Mouse (Mus musculus) induced T-regulatory cell, adult 2 months (primary cell): ENCODE measurements around the gene Klrd1.
"Not testable (repeated sequence)": the region's sequence is repeated elsewhere in the genome, so short reads cannot be mapped to it uniquely, and the experiment has no call there.

Experiments used
- DNase-seq: peaks from one replicate; pipeline ENCODE4 v3.0.0-alpha.2; 2012; ENCODE audit warnings: low read depth

The Klrd1 gene

DNA sequence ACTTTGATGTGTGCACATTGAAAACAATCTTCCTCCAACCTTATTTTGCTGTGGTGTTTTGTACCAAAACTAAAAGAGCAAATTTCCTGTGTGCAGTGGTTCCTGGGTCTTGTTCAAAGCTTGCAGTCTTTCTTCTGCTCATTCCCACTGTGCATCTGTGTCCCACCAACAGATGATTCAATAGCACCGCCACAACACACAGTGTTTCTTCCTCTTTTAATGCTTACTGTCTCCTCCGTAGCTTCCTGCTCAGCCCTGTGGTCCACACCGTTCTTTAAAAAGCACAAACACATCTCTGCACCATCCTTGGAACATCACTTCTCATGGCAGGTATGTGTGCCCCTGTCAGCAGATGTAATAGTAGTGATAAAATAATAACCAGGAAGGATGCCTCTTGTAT, at the start of gene Klrd1:
TSS of gene Klrd1 (plus strand) at position 275 of the 400 bp plus-strand sequence.
- no peak for DNase-seq

DNA sequence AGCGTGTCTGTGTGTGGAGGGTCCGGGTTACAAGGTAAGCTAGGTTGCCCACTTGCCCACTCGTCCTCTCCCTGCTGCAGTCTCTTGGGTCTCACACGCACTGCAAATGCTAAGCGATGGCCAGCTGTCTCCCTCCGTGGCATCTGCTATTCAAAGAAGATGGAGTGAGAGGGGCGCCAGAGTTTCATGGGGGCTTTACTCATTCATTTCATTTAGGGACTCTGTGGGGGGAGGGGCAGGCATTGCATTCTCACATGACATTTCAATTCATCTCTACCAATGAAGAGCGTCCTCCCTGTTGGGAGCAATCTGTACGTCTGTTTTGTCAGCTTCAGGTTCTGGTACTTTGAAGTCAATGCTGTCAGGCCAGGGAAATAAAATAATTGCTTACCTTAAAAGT, 49.7 kb upstream of the Klrd1 start:
- no peak for DNase-seq

DNA sequence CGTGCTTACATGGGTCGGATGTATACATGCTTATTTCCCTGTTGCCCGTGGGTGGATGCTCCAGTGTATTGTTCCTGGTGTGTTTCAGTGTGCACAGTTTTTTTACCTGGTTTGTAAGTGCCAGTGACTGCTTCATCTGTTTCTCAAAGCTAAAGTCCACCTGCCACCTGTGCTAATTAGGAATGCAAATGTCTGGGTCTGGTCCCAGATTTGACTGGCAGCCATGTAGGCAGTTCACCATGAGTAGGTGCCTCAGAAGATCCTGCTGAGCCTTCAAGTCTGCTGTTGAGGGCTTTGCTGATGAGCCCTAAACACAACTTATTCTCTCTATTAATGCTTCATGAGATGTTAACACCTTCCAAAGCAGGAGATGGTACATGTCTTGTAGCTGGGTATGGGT, 49.0 kb upstream of the Klrd1 start:
- DNase-seq: no peak

DNA sequence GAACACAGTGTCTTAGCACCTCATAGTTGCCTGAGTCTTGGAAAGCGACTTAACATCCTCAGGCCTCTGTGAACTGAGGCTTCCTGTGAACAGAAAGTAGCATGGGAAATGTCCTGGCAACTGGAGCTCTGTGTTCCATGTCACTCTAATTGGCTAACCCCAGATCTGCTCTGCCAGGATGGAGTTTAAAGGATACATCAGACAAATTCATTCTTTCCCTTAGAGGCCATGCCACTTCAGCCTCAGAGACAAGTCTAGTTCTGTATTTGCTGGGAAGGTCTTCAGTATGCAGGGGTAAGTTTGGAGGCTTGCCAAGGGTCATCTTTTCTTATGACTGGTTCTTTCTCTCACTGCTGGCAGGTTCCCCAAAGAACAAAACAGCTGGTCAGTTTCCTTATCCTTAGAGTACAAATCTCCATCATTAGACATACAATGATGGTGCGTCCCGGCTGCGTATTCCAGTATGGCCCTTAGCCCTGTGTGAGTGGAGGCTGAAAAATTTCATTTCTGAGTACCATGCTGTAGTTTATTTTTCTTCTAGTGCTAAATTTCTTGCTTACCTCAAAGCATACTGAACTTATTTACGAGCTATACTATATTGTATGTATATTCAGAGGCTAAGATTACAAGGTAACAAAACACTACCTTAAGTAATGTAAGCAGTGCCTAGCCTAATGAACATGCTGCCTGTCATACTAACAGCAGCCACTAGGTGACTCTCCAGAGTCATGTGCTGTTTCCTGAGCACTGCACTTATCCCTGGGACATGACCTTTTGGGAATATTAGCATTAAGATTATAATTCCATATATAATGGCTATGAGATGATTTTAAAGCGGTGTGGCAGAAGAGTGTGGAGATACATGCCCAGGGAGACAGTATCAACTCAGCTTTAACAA, 47.6 kb upstream of the Klrd1 start:
- peak; percentile 69 for DNase-seq

DNA sequence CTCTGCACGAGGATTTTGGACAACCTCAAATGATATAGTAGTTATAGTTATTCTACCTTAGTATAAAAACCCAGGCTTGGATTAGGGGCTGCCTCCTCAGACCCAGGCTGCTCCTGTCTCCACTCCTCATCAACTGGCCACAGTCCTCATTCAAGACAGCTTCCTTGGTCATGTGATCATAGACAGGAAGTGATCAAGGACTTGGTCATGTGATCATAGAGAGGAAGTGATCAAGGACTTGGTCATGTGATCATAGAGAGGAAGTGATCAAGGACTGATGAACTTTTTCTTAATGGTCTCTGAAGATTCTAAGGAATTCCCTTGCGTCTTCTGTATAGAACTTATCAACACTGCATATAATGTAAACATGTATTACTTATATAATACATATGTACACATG, 44.3 kb upstream of the Klrd1 start:
- DNase-seq: no peak

DNA sequence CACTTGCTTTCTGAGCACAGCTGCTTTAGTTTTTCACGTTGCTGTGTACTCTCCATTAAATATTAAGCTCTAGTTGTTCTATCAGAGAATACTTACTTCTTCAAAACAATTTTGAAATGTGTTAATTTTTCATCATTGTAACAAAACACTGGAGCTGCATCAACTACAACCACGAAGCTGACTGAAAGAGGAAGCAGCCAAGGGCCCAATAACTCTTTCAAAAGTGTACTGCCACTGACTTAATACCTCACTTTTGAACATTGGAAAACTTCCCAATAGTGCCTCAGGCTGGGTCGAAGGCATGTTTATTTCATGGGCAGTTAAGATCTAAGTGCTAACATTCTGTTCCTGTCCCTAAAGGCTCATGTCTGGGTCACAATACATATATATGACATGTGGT, 43.6 kb upstream of the Klrd1 start:
- DNase-seq: no peak

DNA sequence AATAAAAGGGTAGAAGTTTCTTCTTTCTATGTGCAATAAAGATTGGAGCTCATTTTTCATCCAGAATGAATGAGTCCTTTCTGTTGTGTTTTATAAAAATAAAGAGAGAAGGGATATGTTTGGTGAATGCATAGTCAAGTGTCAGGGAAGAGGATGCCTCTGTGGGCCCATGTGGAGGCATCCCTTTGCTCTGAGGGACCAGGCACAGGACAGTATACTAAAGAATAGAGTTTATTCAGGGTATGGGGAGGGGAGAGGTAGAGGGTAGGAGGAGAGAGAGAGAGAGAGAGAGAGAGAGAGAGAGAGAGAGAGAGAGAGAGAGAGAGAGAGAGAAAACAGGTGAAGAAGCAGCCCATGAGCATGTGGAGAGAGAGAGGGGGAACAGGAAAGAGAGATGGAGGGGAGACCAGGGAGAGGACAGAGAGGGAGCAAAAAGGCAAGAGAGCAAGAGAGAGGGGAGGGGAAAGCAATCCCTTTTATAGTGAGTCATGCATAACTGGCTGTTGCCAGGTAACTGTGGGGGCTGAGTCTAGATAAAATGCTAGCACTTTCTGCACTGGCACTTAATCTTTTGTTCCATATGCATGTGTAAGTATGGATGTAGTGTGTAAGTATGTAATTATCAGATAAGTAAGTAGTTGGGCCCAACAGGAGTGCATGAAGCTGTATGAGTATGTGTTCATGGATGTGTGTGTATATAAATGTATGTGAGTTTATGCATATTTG, 34.1 kb upstream of the Klrd1 start:
- no peak for DNase-seq

DNA sequence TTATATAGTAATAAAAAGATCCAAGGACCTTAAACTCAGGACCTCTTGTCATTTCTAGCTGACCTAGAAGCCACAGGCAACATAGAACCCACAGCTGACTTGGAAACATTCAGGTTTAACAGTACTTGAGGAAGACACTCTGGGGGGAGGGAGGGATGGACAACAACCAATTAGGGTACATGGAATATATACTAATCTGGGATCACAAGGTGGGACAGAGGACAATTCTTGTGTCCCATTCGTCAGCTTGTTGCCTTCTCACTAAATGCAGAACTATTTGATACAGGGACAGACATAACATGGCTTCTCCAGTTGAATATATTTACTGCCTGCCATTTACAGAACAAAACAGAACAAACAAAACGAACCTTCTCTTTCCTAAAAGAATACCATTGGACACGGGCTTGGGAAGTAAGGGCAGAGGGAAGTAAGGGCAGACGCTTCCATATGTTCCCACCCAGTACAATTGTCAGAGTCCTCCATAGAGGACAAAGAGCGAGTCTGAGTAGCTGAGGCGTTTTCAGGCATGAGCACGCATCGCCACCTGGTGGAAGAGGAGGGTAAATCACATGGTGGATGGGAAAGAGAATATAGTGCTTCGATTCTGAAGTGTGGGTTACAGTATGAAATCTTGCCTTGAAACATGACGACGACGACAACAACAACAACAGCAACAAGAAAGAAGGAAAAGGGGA, 32.5 kb upstream of the Klrd1 start:
- DNase-seq: peak; percentile 76

DNA sequence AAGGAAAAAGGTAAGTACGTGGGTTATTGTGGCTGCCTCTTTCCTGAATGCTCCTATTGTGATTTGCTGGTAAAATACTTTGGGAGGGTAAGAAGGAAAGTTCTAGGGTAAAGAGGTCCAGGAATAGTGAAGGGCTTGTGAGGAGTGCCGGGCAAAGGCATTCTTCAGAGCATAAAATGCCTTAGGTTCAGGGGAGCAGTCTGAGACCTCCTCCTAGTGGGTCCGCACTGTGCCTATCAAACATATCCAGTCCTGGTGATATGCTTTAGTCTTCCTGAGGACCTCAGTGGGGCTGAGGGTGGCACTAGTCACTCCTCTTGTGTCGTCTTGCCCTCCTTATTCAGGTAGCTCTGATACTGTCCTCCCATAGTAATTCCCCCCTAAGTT, 31.9 kb upstream of the Klrd1 start:
- no peak for DNase-seq

DNA sequence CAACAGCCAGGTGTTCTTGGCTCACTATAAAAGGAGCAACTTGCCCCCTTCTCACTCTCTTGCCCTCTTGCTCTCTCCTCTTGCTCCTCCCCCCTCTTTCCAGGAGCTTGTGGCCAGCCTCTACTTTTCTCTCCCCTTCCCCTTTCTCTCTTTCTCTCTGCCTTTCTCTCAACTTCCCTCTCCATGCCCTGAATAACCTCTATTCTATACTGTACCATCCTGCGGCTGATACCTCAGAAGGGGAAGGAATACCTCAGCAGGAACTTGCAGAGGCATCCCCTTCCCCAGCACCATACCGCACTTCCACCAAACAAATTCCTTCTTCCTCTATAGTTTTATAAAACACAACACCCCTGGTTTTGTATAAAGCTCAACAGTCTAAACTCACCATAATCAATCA, 26.3 kb upstream of the Klrd1 start:
- no peak for DNase-seq

DNA sequence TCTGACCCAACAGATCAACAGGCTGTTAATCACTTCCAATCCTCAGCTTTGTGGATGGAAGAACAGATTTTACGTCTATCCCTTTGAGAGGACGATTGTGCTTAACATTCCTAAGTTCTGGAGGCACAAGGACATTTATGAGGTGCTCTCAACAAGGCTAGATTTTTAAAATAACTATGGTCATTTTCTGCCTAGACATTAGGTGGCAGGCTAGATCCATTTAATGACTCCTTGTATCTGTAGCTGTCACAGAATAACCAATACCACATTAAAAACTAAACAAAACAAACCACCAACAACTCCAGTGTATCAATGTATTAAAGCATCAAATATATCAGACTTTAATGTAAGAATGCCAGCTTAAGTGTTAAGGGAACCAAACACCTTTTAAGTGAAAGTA, 16.3 kb upstream of the Klrd1 start:
- peak; percentile 42 for DNase-seq

DNA sequence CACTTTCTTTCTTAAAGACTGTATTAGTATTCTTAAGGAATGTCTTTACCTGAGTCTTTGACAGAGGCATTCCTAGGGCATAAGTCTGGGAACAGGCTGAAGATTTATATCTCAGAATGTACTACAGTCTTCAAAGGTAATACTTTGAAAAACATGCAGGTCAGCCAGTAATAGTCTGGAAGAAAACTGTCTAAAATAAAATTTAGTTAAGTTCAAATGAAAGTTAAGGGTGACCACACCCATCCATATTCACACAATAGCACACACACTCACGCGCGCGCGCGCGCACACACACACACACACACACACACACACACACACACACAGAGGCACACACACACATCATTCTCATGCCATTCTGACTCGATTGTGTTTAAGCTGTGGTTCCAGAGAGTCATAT, 14.0 kb upstream of the Klrd1 start, which contains the start of gene Klre1:
TSS of gene Klre1 (plus strand) at position 301 of the 400 bp plus-strand sequence.
- DNase-seq: no peak

DNA sequence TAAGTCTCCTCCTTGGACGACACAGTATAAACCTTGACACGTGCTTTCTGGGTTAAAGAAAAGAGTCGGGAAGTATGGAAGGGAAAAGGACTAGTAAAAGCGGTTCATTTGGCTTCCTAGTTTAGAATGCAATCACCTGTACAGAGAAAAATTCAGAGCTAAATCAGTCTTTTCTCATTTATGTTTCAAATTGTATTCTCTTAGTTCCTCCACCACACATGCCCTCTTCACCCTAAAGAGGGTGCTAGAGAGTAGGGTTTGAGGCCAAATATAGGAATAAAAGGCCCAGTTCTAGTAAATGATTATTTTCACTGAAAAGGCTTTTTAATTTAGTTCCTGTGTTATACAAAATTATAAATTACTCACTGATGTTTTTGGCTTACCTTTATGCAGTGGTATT, 10.3 kb upstream of the Klrd1 start:
- peak; percentile 54 for DNase-seq

DNA sequence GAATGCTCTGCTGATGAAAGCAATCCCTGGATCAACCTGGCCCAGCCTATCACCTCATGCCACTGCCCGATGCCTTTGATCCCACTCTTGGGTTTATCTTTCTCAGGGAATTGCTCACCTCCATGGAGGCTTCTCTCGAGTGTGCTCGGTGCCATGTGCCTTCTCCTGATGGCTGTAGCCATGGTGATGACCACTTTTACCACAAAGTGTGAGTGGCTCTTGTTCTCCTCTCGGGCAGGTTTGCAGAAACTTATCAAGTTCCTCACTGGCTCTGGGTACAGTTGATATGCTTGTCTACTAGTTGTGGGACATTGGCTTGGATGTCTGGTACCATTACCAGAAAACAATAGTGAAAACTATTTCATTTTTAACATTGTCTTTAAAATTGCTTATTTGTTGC, 9.7 kb upstream of the Klrd1 start:
- no peak for DNase-seq

DNA sequence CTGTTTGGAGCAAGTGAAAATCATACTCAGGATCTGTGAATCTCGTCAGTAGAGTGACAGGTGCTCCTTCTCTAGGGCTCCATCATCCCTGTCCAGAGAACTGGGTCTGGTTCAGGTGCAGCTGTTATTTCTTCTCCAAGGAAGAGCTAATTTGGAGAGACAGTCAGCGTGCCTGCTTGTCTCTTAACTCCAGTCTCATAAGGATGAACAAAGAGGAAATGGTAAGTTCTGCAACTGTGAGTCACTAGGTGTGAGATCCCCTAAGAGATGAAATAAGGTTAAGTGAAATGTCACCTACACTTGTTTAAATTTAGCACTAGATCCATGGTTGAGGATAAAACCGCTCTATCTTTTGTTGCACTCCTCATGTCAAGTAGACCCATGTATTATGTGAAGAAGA, 8.6 kb upstream of the Klrd1 start:
- DNase-seq: no peak

DNA sequence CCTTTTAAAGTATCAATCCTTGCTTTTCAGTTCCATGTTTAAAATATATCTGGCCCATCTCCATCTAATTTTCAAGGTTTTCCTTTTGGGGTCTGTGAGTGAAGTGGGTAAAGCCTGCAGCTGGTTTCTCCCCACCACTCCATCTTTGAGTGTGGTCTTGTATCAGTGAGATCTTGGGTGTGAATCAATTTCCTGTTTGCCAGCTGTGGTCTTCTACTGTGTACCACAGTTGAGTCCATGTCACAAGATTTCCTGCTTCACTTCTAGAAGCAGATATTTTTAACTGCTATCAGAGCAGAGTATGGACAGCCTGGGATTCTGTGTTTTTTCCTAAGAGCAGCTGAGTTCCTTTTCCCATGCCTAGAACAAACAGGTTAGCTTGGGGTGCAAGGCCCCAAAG, 16.8 kb downstream of the Klrd1 start:
- peak; percentile 53 for DNase-seq

DNA sequence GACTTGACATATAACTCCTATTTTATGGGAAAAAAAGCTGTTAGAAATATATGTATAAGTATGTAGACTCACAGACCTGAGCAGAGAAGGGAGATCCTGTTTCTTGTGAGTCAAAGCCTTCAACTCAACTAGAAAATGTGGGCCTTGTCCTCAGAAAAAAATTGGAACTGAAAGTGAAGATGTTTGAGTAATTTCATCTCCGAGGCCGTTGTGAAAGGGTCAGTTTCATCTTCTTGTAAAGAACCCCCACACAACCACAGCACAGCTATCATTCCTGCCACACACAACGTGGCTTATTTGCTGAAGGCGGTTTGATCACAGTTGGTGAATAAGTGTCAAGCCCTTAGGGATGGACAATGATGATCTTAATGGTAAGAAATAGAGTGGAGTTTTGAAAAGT, 32.2 kb downstream of the Klrd1 start, which contains the start of gene Klrk1:
TSS of gene Klrk1 (minus strand) at position 130 of the 400 bp plus-strand sequence.
- no peak for DNase-seq

DNA sequence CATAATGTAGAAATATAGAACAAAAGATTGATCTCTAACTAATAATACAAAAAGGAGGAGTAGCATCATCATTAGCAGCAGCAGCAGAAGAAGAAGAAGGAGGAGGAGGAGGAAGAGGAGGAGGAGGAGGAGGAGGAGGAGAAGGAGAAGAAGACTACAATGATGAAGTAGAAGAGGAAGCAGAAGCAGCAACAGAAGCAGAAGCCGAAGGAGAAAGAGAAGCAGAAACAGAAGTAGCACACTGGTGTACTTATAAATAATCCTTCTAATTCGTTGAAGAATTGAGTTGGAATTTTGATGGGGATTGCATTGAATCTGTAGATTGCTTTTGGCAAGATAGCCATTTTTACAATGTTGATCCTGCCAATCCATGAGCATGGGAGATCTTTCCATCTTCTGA, 39.5 kb downstream of the Klrd1 start:
- DNase-seq: not testable (repeated sequence)

DNA sequence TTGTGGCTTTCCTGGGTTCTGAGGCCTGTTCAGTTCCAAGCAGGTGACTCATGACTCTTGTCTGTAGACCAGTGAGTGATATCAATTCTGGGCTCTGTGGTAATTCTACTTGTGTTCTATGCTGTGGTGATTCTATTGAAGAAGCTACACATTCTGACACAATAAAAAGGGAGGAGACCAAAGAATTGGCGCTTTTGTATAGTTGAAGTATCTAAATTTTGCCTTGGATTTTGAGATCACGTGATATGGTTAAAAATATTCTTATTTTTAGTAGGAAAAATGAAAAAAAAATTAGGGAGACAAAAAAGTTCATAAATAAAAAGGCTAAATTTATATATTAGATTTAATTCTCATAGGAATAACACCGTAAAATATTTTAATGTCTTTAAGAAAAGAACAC, 51.7 kb downstream of the Klrd1 start, which contains the start of gene Klrc3:
TSS of gene Klrc3 (minus strand) at position 101 of the 400 bp plus-strand sequence.
- not testable (repeated sequence) for DNase-seq

DNA sequence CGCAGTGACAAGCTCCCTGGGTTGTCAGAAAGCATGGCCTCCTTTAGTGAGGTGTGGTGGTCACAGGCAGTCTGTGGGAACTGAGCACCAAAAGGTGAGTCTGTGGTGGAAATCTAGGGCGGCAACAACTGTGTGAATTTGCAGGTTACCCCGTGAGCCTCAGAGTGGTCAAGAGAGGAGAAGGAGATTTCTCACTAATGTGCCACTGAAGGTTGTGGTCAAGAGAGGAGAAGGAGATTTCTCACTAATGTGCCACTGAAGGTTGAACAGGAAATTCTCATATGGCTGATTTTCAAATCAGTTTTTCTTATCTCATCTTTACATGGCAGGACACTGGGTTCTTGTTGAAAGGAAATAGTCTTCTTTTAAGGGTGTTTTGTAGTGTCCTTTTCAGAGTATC, 52.5 kb downstream of the Klrd1 start:
- not testable (repeated sequence) for DNase-seq
